Mouse (Mus musculus): Measurements from ENCODE around the gene 2210017I01Rik. TPM values are rescaled to one million over a fixed set of nuclear protein-coding genes. Genes with fewer than 3 reads are reported as not detected.

Gene 2210017I01Rik
- total RNA-seq (2014; rRNA removed) (not detected in 2 replicates), polyA plus RNA-seq (2015; fragmentation: Nextera tagmentation; extraction: Ambion mirVana) (not detected in 2 replicates)

GRCm38 (mm10) chr3:92607392-92607791 is at the start of gene 2210017I01Rik:
2210017I01Rik (minus strand) TSS chr3:92607492.
- ATAC-seq (no peak), DNase-seq (ENCODE audit: low spot score) (no peak)
- Histone ChIP-seq H3K27me3 (ENCODE audit: insufficient read depth, low read length) (no peaks in the 10 kb centered on the region), H3K4me2 (ENCODE audit: low read depth, low read length) (no peak within 1 kb of the TSS), H3K36me3 (ENCODE audit: insufficient read depth, low read length) (no peaks in the 10 kb centered on the region), H3K4me1 (ENCODE audit: insufficient read depth, low read length) (no peaks in the 10 kb centered on the region), H3K9ac (replicated peaks; ENCODE audit: low read length) (no peak within 1 kb of the TSS), H3K27ac (no peak within 1 kb of the TSS), H3K4me3 (ENCODE audit: low read length) (no peak within 1 kb of the TSS), H3K9me3 (ENCODE audit: low read length) (no peaks in the 10 kb centered on the region)
- TF ChIP-seq CTCF (IDR thresholded peaks at IDR 0.05; ENCODE audit: low read depth) = no peak

- DNase-seq (ENCODE audit: low spot score) = no peak
- no peaks in the 10 kb centered on the region for H3K27me3 ChIP-seq (ENCODE audit: insufficient read depth, low read length)
- no peak within 1 kb of the TSS for H3K4me3 ChIP-seq (ENCODE audit: low read length)
- no peak for TF ChIP-seq CTCF (IDR thresholded peaks at IDR 0.05; ENCODE audit: low read depth)
- H3K27ac ChIP-seq = no peak within 1 kb of the TSS
- H3K9me3 ChIP-seq (ENCODE audit: low read length) = no peaks in the 10 kb centered on the region
- H3K36me3 ChIP-seq (ENCODE audit: insufficient read depth, low read length) = no peaks in the 10 kb centered on the region
- no peak within 1 kb of the TSS for H3K9ac ChIP-seq (replicated peaks; ENCODE audit: low read length)
- no peak for ATAC-seq
- no peak within 1 kb of the TSS for H3K4me2 ChIP-seq (ENCODE audit: low read depth, low read length)
- no peaks in the 10 kb centered on the region for H3K4me1 ChIP-seq (ENCODE audit: insufficient read depth, low read length)
Observed at GRCm38 (mm10) chr3:92656826-92657225, 49.5 kb upstream of the 2210017I01Rik start, which contains the start of gene Lce1b. Lce1b (minus strand) TSS chr3:92656926.

GRCm38 (mm10) chr3:92648207-92648606 is 40.9 kb upstream of the 2210017I01Rik start, which contains the start of gene Lce1a1:
Lce1a1 (minus strand) TSS chr3:92648307.
- H3K4me2 ChIP-seq (ENCODE audit: low read depth, low read length) = no peak within 1 kb of the TSS
- 88% methylated on average over 1 of the region's 1 CpGs for WGBS
- no peak within 1 kb of the TSS for H3K4me3 ChIP-seq (ENCODE audit: low read length)
- H3K9ac ChIP-seq (replicated peaks; ENCODE audit: low read length) = no peak within 1 kb of the TSS
- no peaks in the 10 kb centered on the region for H3K36me3 ChIP-seq (ENCODE audit: insufficient read depth, low read length)
- no peaks in the 10 kb centered on the region for H3K27me3 ChIP-seq (ENCODE audit: insufficient read depth, low read length)
- DNase-seq (ENCODE audit: low spot score) (no peak), ATAC-seq (no peak)
- H3K27ac ChIP-seq = no peak within 1 kb of the TSS
- no peak for TF ChIP-seq CTCF (IDR thresholded peaks at IDR 0.05; ENCODE audit: low read depth)
- H3K9me3 ChIP-seq (ENCODE audit: low read length) = no peaks in the 10 kb centered on the region
- H3K4me1 ChIP-seq (ENCODE audit: insufficient read depth, low read length) = no peaks in the 10 kb centered on the region

GRCm38 (mm10) chr3:92639854-92640253 is 32.6 kb upstream of the 2210017I01Rik start:
- no peak for ATAC-seq
- TF ChIP-seq CTCF (IDR thresholded peaks at IDR 0.05; ENCODE audit: low read depth) = no peak
- 90% methylated on average over 15 of the region's 15 CpGs for WGBS

GRCm38 (mm10) chr3:92638653-92638991 is 31.3 kb upstream of the 2210017I01Rik start:
- WGBS = 67% methylated on average over 3 of the region's 3 CpGs
- no peak overlapping the region for H3K4me3 ChIP-seq (ENCODE audit: low read length)
- no peak overlapping the region for H3K9ac ChIP-seq (replicated peaks; ENCODE audit: low read length)
- H3K36me3 ChIP-seq (ENCODE audit: insufficient read depth, low read length) = no peaks in the 10 kb centered on the region
- H3K27me3 ChIP-seq (ENCODE audit: insufficient read depth, low read length) = no peaks in the 10 kb centered on the region
- H3K27ac ChIP-seq = no peak overlapping the region
- TF ChIP-seq CTCF (IDR thresholded peaks at IDR 0.05; ENCODE audit: low read depth) = no peak
- H3K4me2 ChIP-seq (ENCODE audit: low read depth, low read length) = no peak overlapping the region
- H3K4me1 ChIP-seq (ENCODE audit: insufficient read depth, low read length) = no peaks in the 10 kb centered on the region
- DNase-seq (ENCODE audit: low spot score) = no peak
- H3K9me3 ChIP-seq (ENCODE audit: low read length) = no peaks in the 10 kb centered on the region
- no peak for ATAC-seq

More at GRCm38 (mm10) chr3:92639854-92640253, 32.6 kb upstream of the 2210017I01Rik start:
- Histone ChIP-seq H3K27me3 (ENCODE audit: insufficient read depth, low read length) (no peaks in the 10 kb centered on the region), H3K9me3 (ENCODE audit: low read length) (no peaks in the 10 kb centered on the region), H3K4me3 (ENCODE audit: low read length) (no peak overlapping the region), H3K4me1 (ENCODE audit: insufficient read depth, low read length) (no peaks in the 10 kb centered on the region), H3K36me3 (ENCODE audit: insufficient read depth, low read length) (no peaks in the 10 kb centered on the region), H3K27ac (no peak overlapping the region), H3K9ac (replicated peaks; ENCODE audit: low read length) (no peak overlapping the region), H3K4me2 (ENCODE audit: low read depth, low read length) (no peak overlapping the region)
- DNase-seq (ENCODE audit: low spot score) = no peak

GRCm38 (mm10) chr3:92637745-92638652 is 30.7 kb upstream of the 2210017I01Rik start:
- Histone ChIP-seq H3K27me3 (ENCODE audit: insufficient read depth, low read length) (no peaks in the 10 kb centered on the region), H3K4me2 (ENCODE audit: low read depth, low read length) (no peak overlapping the region), H3K36me3 (ENCODE audit: insufficient read depth, low read length) (no peaks in the 10 kb centered on the region), H3K4me1 (ENCODE audit: insufficient read depth, low read length) (no peaks in the 10 kb centered on the region), H3K27ac (no peak overlapping the region), H3K9ac (replicated peaks; ENCODE audit: low read length) (no peak overlapping the region), H3K9me3 (ENCODE audit: low read length) (no peaks in the 10 kb centered on the region), H3K4me3 (ENCODE audit: low read length) (no peak overlapping the region)
- DNase-seq (ENCODE audit: low spot score) (peak; percentile 42), ATAC-seq (no peak)
- no peak for TF ChIP-seq CTCF (IDR thresholded peaks at IDR 0.05; ENCODE audit: low read depth)
- WGBS = 28% methylated on average over 1 of the region's 1 CpGs

- Histone ChIP-seq H3K27me3 (ENCODE audit: insufficient read depth, low read length) (no peaks in the 10 kb centered on the region), H3K36me3 (ENCODE audit: insufficient read depth, low read length) (no peaks in the 10 kb centered on the region), H3K4me2 (ENCODE audit: low read depth, low read length) (no peak within 1 kb of the TSS), H3K9ac (replicated peaks; ENCODE audit: low read length) (no peak within 1 kb of the TSS), H3K4me1 (ENCODE audit: insufficient read depth, low read length) (no peaks in the 10 kb centered on the region), H3K4me3 (ENCODE audit: low read length) (no peak within 1 kb of the TSS), H3K27ac (no peak within 1 kb of the TSS), H3K9me3 (ENCODE audit: low read length) (no peaks in the 10 kb centered on the region)
- 90% methylated on average over 2 of the region's 2 CpGs for WGBS
- TF ChIP-seq CTCF (IDR thresholded peaks at IDR 0.05; ENCODE audit: low read depth) = no peak
- DNase-seq (ENCODE audit: low spot score) (no peak), ATAC-seq (no peak)
Observed at GRCm38 (mm10) chr3:92621560-92621959, 14.3 kb upstream of the 2210017I01Rik start, which contains the start of gene Lce6a. Lce6a (minus strand) TSS chr3:92621660.

Data from hindbrain, postnatal 0 days (tissue).